23 mouse cellular contexts compared by ENCODE assay signal in genomic region chr3:84474981-84475775, GRCm38 (mm10). TPM values are rescaled to one million over a fixed set of nuclear protein-coding genes. Genes with fewer than 3 reads are reported as not detected.
A peak's percentile ranks its signal among the peaks of the same experiment; 100 is the strongest.
DNase-seq lines count a peak whose midpoint lies in the region; ATAC-seq and TF ChIP-seq lines count a peak whose summit lies in the region.
"Had no signal": no experiment of that assay in that cellular context is flagged by ENCODE, and none has a peak within 500 bp of the region (broad histone marks: within the 10 kb centered on the region; RNA-seq: fewer than 3 reads in every experiment).

No protein-coding gene starts in this region.

- peaks cover 81% of the 10 kb centered on the region for H3K4me1 ChIP-seq in erythroblast, embryonic 14.5 days (ENCODE audit: control insufficient read depth)
- H3K4me1 ChIP-seq in lung, embryonic 14.5 days (ENCODE audit: insufficient read depth) = peaks cover 26% of the 10 kb centered on the region
- H3K4me1 ChIP-seq in liver, embryonic 16.5 days (ENCODE audit: control insufficient read depth, low read depth, low read length) = peaks cover 61% of the 10 kb centered on the region

- H3K36me3 ChIP-seq in erythroblast, embryonic 14.5 days (ENCODE audit: control insufficient read depth) = peaks cover 84% of the 10 kb centered on the region
- no peaks in the 10 kb centered on the region for H3K36me3 ChIP-seq in lung, embryonic 14.5 days (ENCODE audit: insufficient read depth)
- peaks cover 25% of the 10 kb centered on the region for H3K36me3 ChIP-seq in liver, embryonic 16.5 days (ENCODE audit: control insufficient read depth, insufficient read depth)
- H3K36me3 ChIP-seq: embryonic facial prominence, embryonic 12.5 days; forebrain, embryonic 10.5 days; forebrain, embryonic 15.5 days; hindbrain, embryonic 10.5 days had no signal

- 85% methylated on average over 12 of the region's 12 CpGs for WGBS in lung, embryonic 14.5 days
- WGBS in liver, embryonic 16.5 days (ENCODE audit: insufficient replicate concordance) = 78% methylated on average over 12 of the region's 12 CpGs

- no peak overlapping the region for H3K9ac ChIP-seq in lung, embryonic 14.5 days
- peak overlapping the region; percentile 17; the same call in 1 of the 2 replicates for H3K9ac ChIP-seq in liver, embryonic 16.5 days (ENCODE audit: low read depth, low read length)
- H3K9ac ChIP-seq: embryonic facial prominence, embryonic 12.5 days; forebrain, embryonic 15.5 days; hindbrain, embryonic 14.5 days had no signal

- H3K9me3 ChIP-seq in erythroblast, embryonic 14.5 days (ENCODE audit: control insufficient read depth, low read length) = peaks cover 2% of the 10 kb centered on the region
- H3K9me3 ChIP-seq in lung, embryonic 14.5 days (ENCODE audit: low read depth, low read length) = no peaks in the 10 kb centered on the region
- H3K9me3 ChIP-seq in liver, embryonic 16.5 days (replicated peaks; ENCODE audit: control insufficient read depth, low read length) = no peaks in the 10 kb centered on the region
- H3K9me3 ChIP-seq: embryonic facial prominence, embryonic 12.5 days; forebrain, embryonic 10.5 days; forebrain, embryonic 15.5 days; G1E; hindbrain, embryonic 10.5 days had no signal

- 0 out of 2 replicates have a peak overlapping the region, but pooled peaks have one; percentile 10 for H3K4me2 ChIP-seq in lung, embryonic 14.5 days
- H3K4me2 ChIP-seq in liver, embryonic 16.5 days (ENCODE audit: low read depth, low read length) = peak overlapping the region; percentile 97
- H3K4me2 ChIP-seq: embryonic facial prominence, embryonic 12.5 days; forebrain, embryonic 15.5 days; heart, embryonic 11.5 days; hindbrain, embryonic 14.5 days had no signal

- peaks cover 23% of the 10 kb centered on the region for H3K27me3 ChIP-seq in erythroblast, embryonic 14.5 days (ENCODE audit: control insufficient read depth)
- peaks cover 13% of the 10 kb centered on the region; the same call in 1 of the 2 replicates for H3K27me3 ChIP-seq in lung, embryonic 14.5 days (ENCODE audit: insufficient read depth, low read length)
- H3K27me3 ChIP-seq in liver, embryonic 16.5 days (ENCODE audit: control insufficient read depth, insufficient read depth, low read depth, low read length) = peaks cover 16% of the 10 kb centered on the region

- H3K27ac ChIP-seq in lung, embryonic 14.5 days (ENCODE audit: low read depth) = peak overlapping the region; percentile 28
- peak overlapping the region; percentile 33; the same call in 1 of the 2 replicates for H3K27ac ChIP-seq in liver, embryonic 16.5 days (ENCODE audit: low read length)
- H3K27ac ChIP-seq: embryonic facial prominence, embryonic 12.5 days; forebrain, embryonic 10.5 days; forebrain, embryonic 15.5 days; heart, adult 2 months; hindbrain, embryonic 10.5 days; hindbrain, embryonic 14.5 days had no signal

- no peak for DNase-seq in lung, embryonic 14.5 days
- no peak for DNase-seq in lung, postnatal 14 days
- DNase-seq in thymus, postnatal 4 days = no peak
- DNase-seq: adrenal gland, adult 8-10 months; adrenal gland, postnatal 36 days; B cell, adult 2 months; cerebellum, adult 8-10 months; cerebellum, postnatal 14 days; embryo, embryonic 11 days; gastrocnemius, postnatal 36 days; heart, adult 2 months had no signal

- no peak for TF ChIP-seq CTCF in lung, embryonic 14.5 days (IDR thresholded peaks at IDR 0.05; ENCODE audit: low read depth)

- ATAC-seq in erythroblast, adult 5-6 weeks (replicated peaks; ENCODE audit: low FRiP score, poor library complexity, severe bottlenecking) = no peak
- ATAC-seq in lung, embryonic 14.5 days (ENCODE audit: insufficient read depth) = no peak
- no peak for ATAC-seq in liver, embryonic 16.5 days (ENCODE audit: low read depth)
- ATAC-seq in monocyte, adult 5-6 weeks (replicated peaks; ENCODE audit: insufficient number of reproducible peaks, low FRiP score, low TSS enrichment, poor library complexity, severe bottlenecking) = no peak
- ATAC-seq: CD4-positive, CD25-positive, alpha-beta regulatory T cell, adult 4 months; forebrain, embryonic 15.5 days had no signal

- H3K4me3 ChIP-seq in erythroblast, embryonic 14.5 days (replicated peaks) = peak overlapping the region; percentile 74
- H3K4me3 ChIP-seq in lung, embryonic 14.5 days (ENCODE audit: low read depth, low read length) = no peak overlapping the region
- peak overlapping the region; percentile 80 for H3K4me3 ChIP-seq in liver, embryonic 16.5 days (ENCODE audit: low read depth, low read length)
- H3K4me3 ChIP-seq: embryonic facial prominence, embryonic 12.5 days; forebrain, embryonic 10.5 days; forebrain, embryonic 15.5 days; heart, adult 2 months; hindbrain, embryonic 10.5 days had no signal

RNA-seq across cellular contexts. Expression of gene Fhdc1, which starts 5.1 kb away (rescaled TPM):
- polyA plus RNA-seq in erythroblast, embryonic 14.5 days (2012) = 47.7 and 62.0 TPM in 2 replicates
- total RNA-seq in erythroblast, adult 5-6 weeks (2015; ENCODE audit: low replicate concordance) = 1,003 and 1,359 TPM in 2 replicates
- total RNA-seq in erythroblast, adult 5-6 weeks (2017; ENCODE audit: low replicate concordance) = 527 and 596 TPM in 2 replicates
- polyA plus RNA-seq in lung, embryonic 14.5 days (2014; fragmentation: Nextera tagmentation; extraction: Ambion mirVana) = 15.6 and 16.6 TPM in 2 replicates
- 50.0 and 59.2 TPM in 2 replicates for polyA plus RNA-seq in liver, embryonic 16.5 days (2015; fragmentation: Nextera tagmentation; extraction: Ambion mirVana)
- 0.38 to 7.3 TPM (median 0.53 TPM) in 3 replicates for total RNA-seq in monocyte, adult 5-6 weeks (2017)
